Mouse (Mus musculus): ENCODE measurements around the gene Yipf2. TPM values are rescaled to one million over a fixed set of nuclear protein-coding genes. Genes with fewer than 3 reads are reported as not detected.

Yipf2 gene
- total and polyA plus RNA-seq, 2 experiments = 24.6 to 43.9 TPM

DNA sequence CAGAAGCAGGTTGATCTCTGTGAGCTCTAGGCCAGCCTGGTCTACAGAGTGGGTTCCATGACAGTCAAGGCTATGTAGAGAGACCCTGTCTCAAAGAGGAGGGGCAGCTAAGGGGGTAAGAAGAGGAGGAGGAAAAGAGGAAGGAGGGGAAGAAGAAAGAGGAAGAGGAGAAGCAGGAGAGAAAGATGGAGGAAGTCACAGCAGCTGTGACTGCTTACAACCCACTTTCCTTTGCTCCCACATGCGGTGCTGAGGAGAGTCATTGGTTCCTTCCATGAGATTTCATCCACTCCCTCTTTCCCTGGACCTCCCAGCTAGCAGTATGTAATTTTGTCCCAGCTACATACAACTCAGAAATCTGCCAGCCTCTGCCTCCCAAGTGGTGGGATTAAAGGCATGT lies 14.0 kb upstream of the Yipf2 start:
- no peaks in the 10 kb centered on the region for H3K4me1 ChIP-seq (ENCODE audit: control insufficient read depth, insufficient read depth, low read length)
- 85% methylated on average over 1 of the region's 1 CpGs for WGBS
- H3K9ac ChIP-seq (ENCODE audit: low read depth, low read length) = no peak overlapping the region
- TF ChIP-seq CTCF (IDR thresholded peaks at IDR 0.05; ENCODE audit: low read depth, low read length) = no peak
- H3K79me2 ChIP-seq (ENCODE audit: control insufficient read depth, insufficient read depth, low read length) = no peaks in the 10 kb centered on the region
- DNase-seq (ENCODE audit: extremely low read depth, low read depth, low spot score) = no peak
- no peak overlapping the region for H3K27ac ChIP-seq (replicated peaks; ENCODE audit: insufficient read depth, low read depth, low read length)
- no peaks in the 10 kb centered on the region for H3K36me3 ChIP-seq (ENCODE audit: control insufficient read depth, insufficient read depth, low read length)
- no peak overlapping the region for H3K4me3 ChIP-seq (ENCODE audit: insufficient read depth, low read depth, low read length)
- no peaks in the 10 kb centered on the region for H3K27me3 ChIP-seq (ENCODE audit: control insufficient read depth, insufficient read depth, low read length)

- Histone ChIP-seq H3K4me1 (ENCODE audit: control insufficient read depth, insufficient read depth, low read length) (no peaks in the 10 kb centered on the region), H3K4me3 (ENCODE audit: insufficient read depth, low read depth, low read length) (no peak overlapping the region), H3K27me3 (ENCODE audit: control insufficient read depth, insufficient read depth, low read length) (no peaks in the 10 kb centered on the region), H3K9ac (ENCODE audit: low read depth, low read length) (no peak overlapping the region), H3K36me3 (ENCODE audit: control insufficient read depth, insufficient read depth, low read length) (no peaks in the 10 kb centered on the region), H3K79me2 (ENCODE audit: control insufficient read depth, insufficient read depth, low read length) (no peaks in the 10 kb centered on the region), H3K27ac (replicated peaks; ENCODE audit: insufficient read depth, low read depth, low read length) (no peak overlapping the region)
- DNase-seq (ENCODE audit: extremely low read depth, low read depth, low spot score) = no peak
- TF ChIP-seq CTCF (IDR thresholded peaks at IDR 0.05; ENCODE audit: low read depth, low read length) (no peak), POLR2A (IDR thresholded peaks at IDR 0.05; ENCODE audit: extremely low read depth, insufficient read depth, low read length) (no peak)
- WGBS = 87% methylated on average over 5 of the region's 5 CpGs
Measured at GRCm38 (mm10) chr9:21605865-21606264, 13.2 kb upstream of the Yipf2 start.

DNA sequence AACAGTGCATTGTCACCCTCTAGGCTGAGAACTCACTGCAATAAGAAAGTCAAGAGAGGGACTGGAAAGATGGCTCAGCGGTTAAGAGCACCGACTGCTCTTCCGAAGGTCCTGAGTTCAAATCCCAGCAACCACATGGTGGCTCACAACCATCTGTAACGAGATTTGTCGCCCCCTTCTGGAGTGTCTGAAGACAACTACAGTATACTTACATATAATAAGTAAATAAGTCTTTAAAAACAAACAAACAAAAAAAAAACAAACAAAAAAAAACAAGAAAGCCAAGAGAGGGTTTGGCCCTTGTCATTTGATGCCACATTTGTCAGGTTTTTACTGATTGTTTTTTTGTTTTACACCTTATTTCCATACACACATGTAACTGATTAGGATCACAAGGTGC lies 11.5 kb upstream of the Yipf2 start:
- no peak overlapping the region for H3K9ac ChIP-seq (ENCODE audit: low read depth, low read length)
- 78% methylated on average over 5 of the region's 5 CpGs for WGBS
- H3K27me3 ChIP-seq (ENCODE audit: control insufficient read depth, insufficient read depth, low read length) = no peaks in the 10 kb centered on the region
- no peak overlapping the region for H3K27ac ChIP-seq (replicated peaks; ENCODE audit: insufficient read depth, low read depth, low read length)
- H3K4me3 ChIP-seq (ENCODE audit: insufficient read depth, low read depth, low read length) = no peak overlapping the region
- H3K79me2 ChIP-seq (ENCODE audit: control insufficient read depth, insufficient read depth, low read length) = no peaks in the 10 kb centered on the region
- H3K4me1 ChIP-seq (ENCODE audit: control insufficient read depth, insufficient read depth, low read length) = no peaks in the 10 kb centered on the region
- H3K36me3 ChIP-seq (ENCODE audit: control insufficient read depth, insufficient read depth, low read length) = no peaks in the 10 kb centered on the region
- no peak for DNase-seq (ENCODE audit: extremely low read depth, low read depth, low spot score)
- TF ChIP-seq POLR2A (IDR thresholded peaks at IDR 0.05; ENCODE audit: extremely low read depth, insufficient read depth, low read length) = no peak
- no peak for TF ChIP-seq CTCF (IDR thresholded peaks at IDR 0.05; ENCODE audit: low read depth, low read length)

DNA sequence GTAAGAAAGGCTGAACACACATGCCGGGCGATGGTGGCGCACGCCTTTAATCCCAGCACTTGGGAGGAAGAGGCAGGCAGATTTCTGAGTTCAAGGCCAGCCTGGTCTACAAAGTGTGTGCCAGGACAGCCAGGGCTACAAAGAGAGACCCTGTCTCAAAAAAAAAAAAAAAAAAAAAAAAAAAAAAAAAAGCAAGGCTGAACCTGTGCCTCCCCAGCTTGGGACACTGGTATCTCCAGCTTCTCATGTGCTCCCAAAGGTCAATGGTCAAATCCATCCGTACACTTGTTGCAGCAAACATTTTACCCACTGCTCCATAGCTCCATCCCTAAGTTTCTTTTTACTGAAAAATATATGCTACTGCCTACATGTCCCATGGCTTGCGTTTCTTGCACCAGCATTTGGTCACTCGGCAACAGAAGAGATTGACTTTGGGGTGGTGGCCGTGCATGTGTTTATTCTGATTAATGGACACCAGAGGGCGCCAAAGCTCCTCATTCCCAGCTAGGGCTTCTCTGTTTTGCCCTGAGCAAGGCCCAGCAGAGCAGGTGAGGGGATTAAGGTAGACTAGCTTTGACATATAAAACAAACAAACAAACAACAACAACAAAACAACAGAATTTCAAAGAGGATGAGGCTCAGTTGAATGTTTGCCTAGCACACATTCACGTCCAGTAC lies 9.2 kb upstream of the Yipf2 start:
- H3K4me3 ChIP-seq (ENCODE audit: insufficient read depth, low read depth, low read length) = no peak overlapping the region
- no peaks in the 10 kb centered on the region for H3K36me3 ChIP-seq (ENCODE audit: control insufficient read depth, insufficient read depth, low read length)
- no peaks in the 10 kb centered on the region for H3K79me2 ChIP-seq (ENCODE audit: control insufficient read depth, insufficient read depth, low read length)
- no peak overlapping the region for H3K27ac ChIP-seq (replicated peaks; ENCODE audit: insufficient read depth, low read depth, low read length)
- no peaks in the 10 kb centered on the region for H3K27me3 ChIP-seq (ENCODE audit: control insufficient read depth, insufficient read depth, low read length)
- TF ChIP-seq CTCF (IDR thresholded peaks at IDR 0.05; ENCODE audit: low read depth, low read length) = peak; percentile 81
- no peak for TF ChIP-seq POLR2A (IDR thresholded peaks at IDR 0.05; ENCODE audit: extremely low read depth, insufficient read depth, low read length)
- DNase-seq (ENCODE audit: extremely low read depth, low read depth, low spot score) = peak; percentile 60
- WGBS = 50% methylated on average over 10 of the region's 10 CpGs
- no peaks in the 10 kb centered on the region for H3K4me1 ChIP-seq (ENCODE audit: control insufficient read depth, insufficient read depth, low read length)
- H3K9ac ChIP-seq (ENCODE audit: low read depth, low read length) = no peak overlapping the region

DNA sequence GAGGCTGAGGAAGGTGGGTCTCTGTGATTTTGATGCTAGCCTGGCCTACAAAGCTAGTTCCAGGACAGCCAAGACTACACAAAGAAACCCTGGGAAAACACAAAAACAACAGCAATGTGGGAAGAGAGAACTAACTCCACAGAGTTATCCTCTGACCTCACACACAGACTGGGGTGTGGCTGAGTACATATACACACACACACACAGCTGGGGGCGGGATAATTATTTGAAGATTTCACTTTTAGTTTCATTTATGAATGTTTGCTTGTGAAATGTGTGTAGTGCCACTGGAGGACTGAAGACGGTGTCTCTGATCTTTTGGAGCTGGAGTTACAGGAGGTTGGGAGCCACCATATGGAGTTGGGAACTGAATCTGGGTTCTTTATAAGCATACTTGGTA lies 8.4 kb upstream of the Yipf2 start:
- H3K79me2 ChIP-seq (ENCODE audit: control insufficient read depth, insufficient read depth, low read length) = no peaks in the 10 kb centered on the region
- no peak for TF ChIP-seq POLR2A (IDR thresholded peaks at IDR 0.05; ENCODE audit: extremely low read depth, insufficient read depth, low read length)
- no peak for TF ChIP-seq CTCF (IDR thresholded peaks at IDR 0.05; ENCODE audit: low read depth, low read length)
- H3K36me3 ChIP-seq (ENCODE audit: control insufficient read depth, insufficient read depth, low read length) = peaks cover 2% of the 10 kb centered on the region; the same call in 1 of the 2 replicates
- DNase-seq (ENCODE audit: extremely low read depth, low read depth, low spot score) = no peak
- WGBS = 61% methylated on average over 2 of the region's 2 CpGs
- no peak overlapping the region for H3K4me3 ChIP-seq (ENCODE audit: insufficient read depth, low read depth, low read length)
- no peak overlapping the region for H3K9ac ChIP-seq (ENCODE audit: low read depth, low read length)
- no peaks in the 10 kb centered on the region for H3K4me1 ChIP-seq (ENCODE audit: control insufficient read depth, insufficient read depth, low read length)
- H3K27me3 ChIP-seq (ENCODE audit: control insufficient read depth, insufficient read depth, low read length) = no peaks in the 10 kb centered on the region
- no peak overlapping the region for H3K27ac ChIP-seq (replicated peaks; ENCODE audit: insufficient read depth, low read depth, low read length)

DNA sequence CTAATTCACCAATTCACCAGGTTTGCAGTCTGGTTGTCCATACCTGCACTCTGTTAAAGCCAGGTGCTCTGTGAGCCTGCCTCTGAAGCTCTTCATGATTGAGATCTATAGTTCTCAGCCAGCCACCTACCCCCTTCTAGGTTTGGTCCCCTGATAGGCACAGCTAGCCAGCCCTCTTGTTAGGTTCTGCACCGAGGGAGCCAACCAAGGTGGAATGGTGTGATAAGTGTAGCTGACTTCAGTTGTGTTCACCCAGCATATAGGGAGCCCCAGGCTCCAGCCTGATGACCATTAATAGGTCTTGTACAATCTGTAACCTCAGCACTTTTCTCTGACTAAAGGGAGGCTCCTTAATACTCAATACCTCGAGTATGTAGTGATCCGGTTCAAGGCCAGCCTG lies 7.6 kb upstream of the Yipf2 start:
- no peaks in the 10 kb centered on the region for H3K27me3 ChIP-seq (ENCODE audit: control insufficient read depth, insufficient read depth, low read length)
- no peak overlapping the region for H3K9ac ChIP-seq (ENCODE audit: low read depth, low read length)
- no peak overlapping the region for H3K4me3 ChIP-seq (ENCODE audit: insufficient read depth, low read depth, low read length)
- WGBS = 82% methylated on average over 3 of the region's 3 CpGs
- no peak for DNase-seq (ENCODE audit: extremely low read depth, low read depth, low spot score)
- H3K27ac ChIP-seq (replicated peaks; ENCODE audit: insufficient read depth, low read depth, low read length) = no peak overlapping the region
- TF ChIP-seq CTCF (IDR thresholded peaks at IDR 0.05; ENCODE audit: low read depth, low read length) (no peak), POLR2A (IDR thresholded peaks at IDR 0.05; ENCODE audit: extremely low read depth, insufficient read depth, low read length) (no peak)
- H3K36me3 ChIP-seq (ENCODE audit: control insufficient read depth, insufficient read depth, low read length) = peaks cover 5% of the 10 kb centered on the region; the same call in 1 of the 2 replicates
- H3K79me2 ChIP-seq (ENCODE audit: control insufficient read depth, insufficient read depth, low read length) = no peaks in the 10 kb centered on the region
- H3K4me1 ChIP-seq (ENCODE audit: control insufficient read depth, insufficient read depth, low read length) = no peaks in the 10 kb centered on the region
